Mouse (Mus musculus) liver, embryonic 14.5 days (tissue): Measurements from ENCODE around the gene Ap3s2.

ENCODE experiments used
- CTCF ChIP-seq: IDR thresholded peaks from 2 replicates; pipeline ENCODE4 v1.5.1; 2016; ENCODE audit warnings: antibody characterized with exemption, low read depth, control low read depth
- EP300 ChIP-seq: IDR thresholded peaks from 2 replicates; pipeline ENCODE4 v1.6.1; 2016; ENCODE audit warnings: antibody characterized with exemption, low read depth

DNA sequence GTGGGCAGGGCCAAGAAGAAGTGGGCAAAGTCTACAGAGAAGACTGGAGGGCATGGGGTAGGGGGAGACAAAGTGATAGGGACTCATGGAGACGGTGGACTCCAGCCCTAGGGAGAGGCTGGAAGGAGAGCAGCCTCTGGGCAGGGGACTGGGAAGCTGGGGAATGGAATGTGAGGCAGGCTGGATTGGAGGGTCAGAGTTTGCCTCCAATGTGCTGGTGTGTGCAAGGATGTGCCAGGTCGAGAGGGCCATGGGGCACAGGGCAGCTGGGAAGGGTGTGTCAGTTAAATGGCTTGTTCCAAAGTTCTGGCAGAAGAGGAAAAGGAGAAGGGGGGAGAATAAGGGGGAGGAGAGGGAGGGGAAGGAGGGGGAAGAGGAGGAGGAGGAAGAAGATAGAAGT lies 83.2 kb downstream of the Ap3s2 start:
- TF ChIP-seq CTCF, result no peak
- no peak for TF ChIP-seq EP300
